Mouse (Mus musculus) brown adipose tissue, adult 24 weeks (tissue): Measurements from ENCODE around the gene Gas2l2. TPM values are rescaled to one million over a fixed set of nuclear protein-coding genes. Genes with fewer than 3 reads are reported as not detected.
A peak's percentile ranks its signal among the peaks of the same experiment; 100 is the strongest.

ENCODE experiments used
- H3K27ac ChIP-seq: fragments of 200-500 bp; replicated peaks from 2 replicates; pipeline ENCODE4 v1.5.1; 2012; ENCODE audit warnings: low read depth, mild to moderate bottlenecking, low read length
- H3K4me1 ChIP-seq: fragments of 200-500 bp; 2 replicates; pipeline ENCODE4 v1.6.1; 2012; ENCODE audit warnings: low read length, mixed read lengths; ENCODE audit not compliant: control insufficient read depth, insufficient read depth, insufficient read length
- H3K4me3 ChIP-seq: fragments of 200-500 bp; 2 replicates; pipeline ENCODE4 v1.5.1; 2012; ENCODE audit warnings: low read depth, mild to moderate bottlenecking, low read length, moderate library complexity; ENCODE audit not compliant: insufficient read depth
- polyA plus RNA-seq: library from polyadenylated mRNA; stranded (reverse); fragments of >200 nt; gene quantifications from 2 replicates; pipeline ENCODE4 v1.2.4, GENCODE M21; 2012; ENCODE audit not compliant: missing spikeins, insufficient read depth, insufficient read length

Gas2l2 gene
- polyA plus RNA-seq: not detected in 2 replicates

GRCm38 (mm10) chr11:83429355-83429754 is at the start of gene Gas2l2:
TSS of gene Gas2l2 (minus strand) at chr11:83429455.
- H3K27ac ChIP-seq: no peak within 1 kb of the TSS
- no peak within 1 kb of the TSS for H3K4me3 ChIP-seq
- H3K4me1 ChIP-seq: no peaks in the 10 kb centered on the region

GRCm38 (mm10) chr11:83473235-83474016 is 44.2 kb upstream of the Gas2l2 start:
- Histone ChIP-seq H3K27ac (peak overlapping the region; percentile 80), H3K4me1 (peaks cover 4% of the 10 kb centered on the region; the same call in 1 of the 2 replicates), H3K4me3 (peak overlapping the region; percentile 85)

GRCm38 (mm10) chr11:83472324-83473234 is 43.3 kb upstream of the Gas2l2 start, which contains the start of gene Taf15:
TSS of gene Taf15 (plus strand) at chr11:83473086.
- Histone ChIP-seq H3K4me1 (peaks cover 4% of the 10 kb centered on the region; the same call in 1 of the 2 replicates), H3K27ac (peak within 1 kb of the TSS; percentile 92)

GRCm38 (mm10) chr11:83471766-83472165 is 42.5 kb upstream of the Gas2l2 start:
- Histone ChIP-seq H3K4me1 (peaks cover 10% of the 10 kb centered on the region), H3K27ac (peak overlapping the region; percentile 92; the same call in 1 of the 2 replicates), H3K4me3 (no peak overlapping the region)

More at GRCm38 (mm10) chr11:83472324-83473234, 43.3 kb upstream of the Gas2l2 start, which contains the start of gene Taf15:
- peak within 1 kb of the TSS; percentile 85 for H3K4me3 ChIP-seq

GRCm38 (mm10) chr11:83468765-83469164 is 39.5 kb upstream of the Gas2l2 start:
- Histone ChIP-seq H3K4me1 (peaks cover 11% of the 10 kb centered on the region), H3K4me3 (no peak overlapping the region)

GRCm38 (mm10) chr11:83467120-83467652 is 37.9 kb upstream of the Gas2l2 start:
- Histone ChIP-seq H3K27ac (peak overlapping the region; percentile 42), H3K4me1 (peaks cover 11% of the 10 kb centered on the region), H3K4me3 (no peak overlapping the region)

More at GRCm38 (mm10) chr11:83468765-83469164, 39.5 kb upstream of the Gas2l2 start:
- no peak overlapping the region for H3K27ac ChIP-seq

GRCm38 (mm10) chr11:83465976-83466375 is 36.7 kb upstream of the Gas2l2 start:
- Histone ChIP-seq H3K4me1 (peaks cover 11% of the 10 kb centered on the region), H3K4me3 (no peak overlapping the region), H3K27ac (0 out of 2 replicates have a peak overlapping the region, but pooled peaks have one; percentile 1)

GRCm38 (mm10) chr11:83462711-83463244 is 33.5 kb upstream of the Gas2l2 start, which contains the start of gene Mmp28:
TSS of gene Mmp28 (minus strand) at chr11:83463071.
- peaks cover 26% of the 10 kb centered on the region for H3K4me1 ChIP-seq
- peak within 1 kb of the TSS; percentile 70 for H3K27ac ChIP-seq
- H3K4me3 ChIP-seq: peak within 1 kb of the TSS; percentile 81

GRCm38 (mm10) chr11:83461462-83462027 is 32.3 kb upstream of the Gas2l2 start:
- Histone ChIP-seq H3K27ac (0 out of 2 replicates have a peak overlapping the region, but pooled peaks have one; percentile 9), H3K4me3 (peak overlapping the region; percentile 81), H3K4me1 (peaks cover 29% of the 10 kb centered on the region)

- Histone ChIP-seq H3K4me1 (peaks cover 47% of the 10 kb centered on the region), H3K4me3 (no peak overlapping the region), H3K27ac (peak overlapping the region; percentile 43)
Observed at GRCm38 (mm10) chr11:83457912-83458601, 28.8 kb upstream of the Gas2l2 start.

- H3K4me3 ChIP-seq: no peak overlapping the region
- peaks cover 52% of the 10 kb centered on the region for H3K4me1 ChIP-seq
- no peak overlapping the region for H3K27ac ChIP-seq
Observed at GRCm38 (mm10) chr11:83457257-83457656, 28.0 kb upstream of the Gas2l2 start.

- Histone ChIP-seq H3K27ac (peak overlapping the region; percentile 15; the same call in 1 of the 2 replicates), H3K4me3 (no peak overlapping the region), H3K4me1 (peaks cover 52% of the 10 kb centered on the region)
Observed at GRCm38 (mm10) chr11:83455608-83456007, 26.4 kb upstream of the Gas2l2 start.

- Histone ChIP-seq H3K4me1 (peaks cover 54% of the 10 kb centered on the region), H3K4me3 (no peak overlapping the region), H3K27ac (peak overlapping the region; percentile 14; the same call in 1 of the 2 replicates)
Observed at GRCm38 (mm10) chr11:83454548-83454947, 25.3 kb upstream of the Gas2l2 start.
